Mouse (Mus musculus): ENCODE data around the gene Myo1b. TPM values are rescaled to one million over a fixed set of nuclear protein-coding genes. Genes with fewer than 3 reads are reported as not detected.

The Myo1b gene
- polyA plus RNA-seq, 1 experiment from 2014 or later = 69.9 TPM

GRCm38 (mm10) chr1:51804296-51805039 lies 111.4 kb downstream of the Myo1b start:
- H3K27ac ChIP-seq (ENCODE audit: low read depth) = no peak overlapping the region
- WGBS = 66% methylated on average over 12 of the region's 12 CpGs
- H3K9me3 ChIP-seq (ENCODE audit: control insufficient read depth, low read length) = no peaks in the 10 kb centered on the region
- no peak overlapping the region for H3K4me2 ChIP-seq (ENCODE audit: low read length)
- DNase-seq (ENCODE audit: low spot score) (no peak), ATAC-seq (replicated peaks; ENCODE audit: low FRiP score, low TSS enrichment, low read depth) (no peak)
- no peak overlapping the region for H3K9ac ChIP-seq (ENCODE audit: low read length)
- H3K27me3 ChIP-seq (replicated peaks; ENCODE audit: control insufficient read depth, insufficient read depth, low read length) = no peaks in the 10 kb centered on the region
- no peaks in the 10 kb centered on the region; the same call in 1 of the 2 replicates for H3K4me1 ChIP-seq (replicated peaks; ENCODE audit: control insufficient read depth, insufficient read depth, low read length)
- peaks cover 16% of the 10 kb centered on the region for H3K36me3 ChIP-seq (ENCODE audit: control insufficient read depth, insufficient read depth, low read length)
- no peak overlapping the region for H3K4me3 ChIP-seq (ENCODE audit: low read depth, low read length)

GRCm38 (mm10) chr1:51798011-51798471 lies 117.8 kb downstream of the Myo1b start:
- no peak overlapping the region for H3K4me3 ChIP-seq (ENCODE audit: low read depth, low read length)
- no peak for ATAC-seq (replicated peaks; ENCODE audit: low FRiP score, low TSS enrichment, low read depth)
- H3K27me3 ChIP-seq (replicated peaks; ENCODE audit: control insufficient read depth, insufficient read depth, low read length) = no peaks in the 10 kb centered on the region
- WGBS = 75% methylated on average over 7 of the region's 7 CpGs
- H3K9ac ChIP-seq (ENCODE audit: low read length) = no peak overlapping the region
- no peak overlapping the region for H3K4me2 ChIP-seq (ENCODE audit: low read length)
- peaks cover 50% of the 10 kb centered on the region for H3K36me3 ChIP-seq (ENCODE audit: control insufficient read depth, insufficient read depth, low read length)
- no peaks in the 10 kb centered on the region for H3K4me1 ChIP-seq (replicated peaks; ENCODE audit: control insufficient read depth, insufficient read depth, low read length)
- DNase-seq (ENCODE audit: low spot score) = no peak
- no peaks in the 10 kb centered on the region for H3K9me3 ChIP-seq (ENCODE audit: control insufficient read depth, low read length)
- no peak overlapping the region for H3K27ac ChIP-seq (ENCODE audit: low read depth)

GRCm38 (mm10) chr1:51795586-51796309 lies 120.1 kb downstream of the Myo1b start:
- H3K27me3 ChIP-seq (replicated peaks; ENCODE audit: control insufficient read depth, insufficient read depth, low read length) = no peaks in the 10 kb centered on the region
- H3K9me3 ChIP-seq (ENCODE audit: control insufficient read depth, low read length) = 0 out of 2 replicates have a peak, but pooled peaks cover 5% of the 10 kb centered on the region
- H3K36me3 ChIP-seq (ENCODE audit: control insufficient read depth, insufficient read depth, low read length) = peaks cover 70% of the 10 kb centered on the region
- H3K4me3 ChIP-seq (ENCODE audit: low read depth, low read length) = no peak overlapping the region
- H3K9ac ChIP-seq (ENCODE audit: low read length) = no peak overlapping the region
- H3K4me1 ChIP-seq (replicated peaks; ENCODE audit: control insufficient read depth, insufficient read depth, low read length) = no peaks in the 10 kb centered on the region
- no peak for ATAC-seq (replicated peaks; ENCODE audit: low FRiP score, low TSS enrichment, low read depth)
- no peak overlapping the region for H3K4me2 ChIP-seq (ENCODE audit: low read length)
- 82% methylated on average over 9 of the region's 9 CpGs for WGBS
- DNase-seq (ENCODE audit: low spot score) = no peak
- no peak overlapping the region for H3K27ac ChIP-seq (ENCODE audit: low read depth)

GRCm38 (mm10) chr1:51789269-51789668 lies 126.6 kb downstream of the Myo1b start:
- H3K4me3 ChIP-seq (ENCODE audit: low read depth, low read length) = no peak overlapping the region
- 0 out of 2 replicates have a peak, but pooled peaks cover 5% of the 10 kb centered on the region for H3K9me3 ChIP-seq (ENCODE audit: control insufficient read depth, low read length)
- H3K27me3 ChIP-seq (replicated peaks; ENCODE audit: control insufficient read depth, insufficient read depth, low read length) = no peaks in the 10 kb centered on the region
- H3K4me2 ChIP-seq (ENCODE audit: low read length) = no peak overlapping the region
- no peak overlapping the region for H3K9ac ChIP-seq (ENCODE audit: low read length)
- WGBS = 71% methylated on average over 6 of the region's 6 CpGs
- DNase-seq (ENCODE audit: low spot score) (no peak), ATAC-seq (replicated peaks; ENCODE audit: low FRiP score, low TSS enrichment, low read depth) (no peak)
- no peak overlapping the region for H3K27ac ChIP-seq (ENCODE audit: low read depth)
- no peaks in the 10 kb centered on the region for H3K4me1 ChIP-seq (replicated peaks; ENCODE audit: control insufficient read depth, insufficient read depth, low read length)
- peaks cover 42% of the 10 kb centered on the region for H3K36me3 ChIP-seq (ENCODE audit: control insufficient read depth, insufficient read depth, low read length)

- H3K27me3 ChIP-seq (replicated peaks; ENCODE audit: control insufficient read depth, insufficient read depth, low read length) = no peaks in the 10 kb centered on the region
- H3K4me2 ChIP-seq (ENCODE audit: low read length) = no peak overlapping the region
- 41% methylated on average over 6 of the region's 6 CpGs for WGBS
- ATAC-seq (replicated peaks; ENCODE audit: low FRiP score, low TSS enrichment, low read depth) = no peak; the same call in 1 of the 2 replicates
- H3K4me3 ChIP-seq (ENCODE audit: low read depth, low read length) = no peak overlapping the region
- no peak for DNase-seq (ENCODE audit: low spot score)
- no peak overlapping the region for H3K9ac ChIP-seq (ENCODE audit: low read length)
- H3K4me1 ChIP-seq (replicated peaks; ENCODE audit: control insufficient read depth, insufficient read depth, low read length) = peaks cover 7% of the 10 kb centered on the region; the same call in 1 of the 2 replicates
- no peaks in the 10 kb centered on the region for H3K9me3 ChIP-seq (ENCODE audit: control insufficient read depth, low read length)
- no peak overlapping the region for H3K27ac ChIP-seq (ENCODE audit: low read depth)
- H3K36me3 ChIP-seq (ENCODE audit: control insufficient read depth, insufficient read depth, low read length) = peaks cover 45% of the 10 kb centered on the region
Observed at GRCm38 (mm10) chr1:51782091-51782490, 133.8 kb downstream of the Myo1b start.

GRCm38 (mm10) chr1:51780357-51780756 lies 135.5 kb downstream of the Myo1b start:
- H3K9me3 ChIP-seq (ENCODE audit: control insufficient read depth, low read length) = no peaks in the 10 kb centered on the region

GRCm38 (mm10) chr1:51778241-51778640 lies 137.6 kb downstream of the Myo1b start:
- Histone ChIP-seq H3K9ac (ENCODE audit: low read length) (no peak overlapping the region), H3K9me3 (ENCODE audit: control insufficient read depth, low read length) (no peaks in the 10 kb centered on the region), H3K4me3 (ENCODE audit: low read depth, low read length) (no peak overlapping the region), H3K36me3 (ENCODE audit: control insufficient read depth, insufficient read depth, low read length) (peaks cover 72% of the 10 kb centered on the region), H3K4me2 (ENCODE audit: low read length) (no peak overlapping the region), H3K27ac (ENCODE audit: low read depth) (no peak overlapping the region), H3K4me1 (replicated peaks; ENCODE audit: control insufficient read depth, insufficient read depth, low read length) (peaks cover 7% of the 10 kb centered on the region; the same call in 1 of the 2 replicates), H3K27me3 (replicated peaks; ENCODE audit: control insufficient read depth, insufficient read depth, low read length) (no peaks in the 10 kb centered on the region)
- 88% methylated on average over 7 of the region's 7 CpGs for WGBS
- no peak for DNase-seq (ENCODE audit: low spot score)
- no peak for ATAC-seq (replicated peaks; ENCODE audit: low FRiP score, low TSS enrichment, low read depth)

More at GRCm38 (mm10) chr1:51780357-51780756, 135.5 kb downstream of the Myo1b start:
- Histone ChIP-seq H3K9ac (ENCODE audit: low read length) (no peak overlapping the region), H3K4me1 (replicated peaks; ENCODE audit: control insufficient read depth, insufficient read depth, low read length) (peaks cover 7% of the 10 kb centered on the region; the same call in 1 of the 2 replicates), H3K36me3 (ENCODE audit: control insufficient read depth, insufficient read depth, low read length) (peaks cover 58% of the 10 kb centered on the region), H3K4me2 (ENCODE audit: low read length) (no peak overlapping the region), H3K27ac (ENCODE audit: low read depth) (peak overlapping the region; percentile 27; the same call in 1 of the 2 replicates), H3K27me3 (replicated peaks; ENCODE audit: control insufficient read depth, insufficient read depth, low read length) (no peaks in the 10 kb centered on the region), H3K4me3 (ENCODE audit: low read depth, low read length) (no peak overlapping the region)
- DNase-seq (ENCODE audit: low spot score) (no peak), ATAC-seq (replicated peaks; ENCODE audit: low FRiP score, low TSS enrichment, low read depth) (no peak)

GRCm38 (mm10) chr1:51770504-51770871 lies 145.4 kb downstream of the Myo1b start:
- Histone ChIP-seq H3K4me2 (ENCODE audit: low read length) (no peak overlapping the region), H3K4me1 (replicated peaks; ENCODE audit: control insufficient read depth, insufficient read depth, low read length) (no peaks in the 10 kb centered on the region), H3K4me3 (ENCODE audit: low read depth, low read length) (no peak overlapping the region), H3K27ac (ENCODE audit: low read depth) (no peak overlapping the region), H3K9me3 (ENCODE audit: control insufficient read depth, low read length) (no peaks in the 10 kb centered on the region), H3K36me3 (ENCODE audit: control insufficient read depth, insufficient read depth, low read length) (peaks cover 95% of the 10 kb centered on the region), H3K9ac (ENCODE audit: low read length) (no peak overlapping the region), H3K27me3 (replicated peaks; ENCODE audit: control insufficient read depth, insufficient read depth, low read length) (no peaks in the 10 kb centered on the region)
- WGBS = 75% methylated on average over 5 of the region's 5 CpGs
- no peak for ATAC-seq (replicated peaks; ENCODE audit: low FRiP score, low TSS enrichment, low read depth)
- DNase-seq (ENCODE audit: low spot score) = peak; percentile 45
